Mouse (Mus musculus): ENCODE measurements at regions not wholly inside any gene's neighbourhood (a gene's known extent, or its start where the extent isn't known, plus 50 kb on each side); places are given as distances from the start of the nearest gene placed in this dataset.
"Not testable (repeated sequence)": the region's sequence is repeated elsewhere in the genome, so short reads cannot be mapped to it uniquely, and the experiment has no call there.

- no peaks in the 10 kb centered on the region for H3K27me3 ChIP-seq (replicated peaks)
- H3K4me1 ChIP-seq: no peaks in the 10 kb centered on the region
- H3K4me3 ChIP-seq: no peak overlapping the region
- ATAC-seq: no peak
- no peak overlapping the region for H3K9ac ChIP-seq
- H3K36me3 ChIP-seq: no peaks in the 10 kb centered on the region
- H3K9me3 ChIP-seq (replicated peaks): no peaks in the 10 kb centered on the region
- 36% methylated on average over 1 of the region's 1 CpGs for WGBS (ENCODE audit: insufficient replicate concordance)
- H3K27ac ChIP-seq: no peak overlapping the region
- no peak overlapping the region for H3K4me2 ChIP-seq
Measured at GRCm38 (mm10) chr12:113413996-113414395, 75.3 kb upstream of the Adam6b start.

- no peak for ATAC-seq
- H3K27ac ChIP-seq: no peak overlapping the region
- WGBS (ENCODE audit: insufficient replicate concordance): 42% methylated on average over 1 of the region's 1 CpGs
Measured at GRCm38 (mm10) chr12:113417521-113417920, 71.8 kb upstream of the Adam6b start.

GRCm38 (mm10) chr12:113418731-113419402 is 70.4 kb upstream of the Adam6b start:
- no peaks in the 10 kb centered on the region for H3K4me1 ChIP-seq
- H3K4me3 ChIP-seq: no peak overlapping the region
- no peak overlapping the region for H3K27ac ChIP-seq
- H3K9ac ChIP-seq: no peak overlapping the region
- no peak overlapping the region for H3K4me2 ChIP-seq
- WGBS (ENCODE audit: insufficient replicate concordance): 68% methylated on average over 5 of the region's 5 CpGs
- ATAC-seq: no peak
- H3K36me3 ChIP-seq: no peaks in the 10 kb centered on the region
- no peaks in the 10 kb centered on the region for H3K9me3 ChIP-seq (replicated peaks)
- no peaks in the 10 kb centered on the region for H3K27me3 ChIP-seq (replicated peaks)

More at GRCm38 (mm10) chr12:113417521-113417920, 71.8 kb upstream of the Adam6b start:
- Histone ChIP-seq H3K9me3 (replicated peaks) (no peaks in the 10 kb centered on the region), H3K4me1 (no peaks in the 10 kb centered on the region), H3K36me3 (no peaks in the 10 kb centered on the region), H3K4me2 (no peak overlapping the region), H3K9ac (no peak overlapping the region), H3K27me3 (replicated peaks) (no peaks in the 10 kb centered on the region), H3K4me3 (no peak overlapping the region)

GRCm38 (mm10) chr12:113420721-113421305 is 68.5 kb upstream of the Adam6b start:
- Histone ChIP-seq H3K9ac (no peak overlapping the region), H3K27me3 (replicated peaks) (no peaks in the 10 kb centered on the region), H3K9me3 (replicated peaks) (no peaks in the 10 kb centered on the region), H3K4me3 (no peak overlapping the region), H3K27ac (no peak overlapping the region), H3K4me1 (no peaks in the 10 kb centered on the region), H3K4me2 (no peak overlapping the region), H3K36me3 (no peaks in the 10 kb centered on the region)
- 62% methylated on average over 9 of the region's 9 CpGs for WGBS (ENCODE audit: insufficient replicate concordance)
- ATAC-seq: no peak

GRCm38 (mm10) chr12:113421716-113422595 is 67.4 kb upstream of the Adam6b start:
- H3K4me3 ChIP-seq: no peak overlapping the region
- H3K27me3 ChIP-seq (replicated peaks): no peaks in the 10 kb centered on the region
- no peaks in the 10 kb centered on the region for H3K9me3 ChIP-seq (replicated peaks)
- H3K36me3 ChIP-seq: no peaks in the 10 kb centered on the region
- H3K4me1 ChIP-seq: no peaks in the 10 kb centered on the region
- ATAC-seq: no peak
- H3K27ac ChIP-seq: no peak overlapping the region
- H3K9ac ChIP-seq: no peak overlapping the region
- 64% methylated on average over 16 of the region's 16 CpGs for WGBS (ENCODE audit: insufficient replicate concordance)
- no peak overlapping the region for H3K4me2 ChIP-seq

- H3K4me2 ChIP-seq: no peak overlapping the region
- no peak overlapping the region for H3K4me3 ChIP-seq
- H3K9ac ChIP-seq: no peak overlapping the region
- H3K27me3 ChIP-seq (replicated peaks): no peaks in the 10 kb centered on the region
- H3K27ac ChIP-seq: no peak overlapping the region
- no peaks in the 10 kb centered on the region for H3K9me3 ChIP-seq (replicated peaks)
- WGBS (ENCODE audit: insufficient replicate concordance): 53% methylated on average over 5 of the region's 5 CpGs
- no peaks in the 10 kb centered on the region for H3K36me3 ChIP-seq
- ATAC-seq: no peak
- no peaks in the 10 kb centered on the region for H3K4me1 ChIP-seq
Measured at GRCm38 (mm10) chr12:113422736-113423254, 66.5 kb upstream of the Adam6b start.

GRCm38 (mm10) chr12:113423736-113424597 is 65.3 kb upstream of the Adam6b start:
- Histone ChIP-seq H3K27ac (no peak overlapping the region), H3K27me3 (replicated peaks) (no peaks in the 10 kb centered on the region), H3K9me3 (replicated peaks) (no peaks in the 10 kb centered on the region), H3K4me1 (no peaks in the 10 kb centered on the region), H3K9ac (no peak overlapping the region), H3K4me2 (no peak overlapping the region), H3K4me3 (no peak overlapping the region), H3K36me3 (no peaks in the 10 kb centered on the region)
- 75% methylated on average over 6 of the region's 6 CpGs for WGBS (ENCODE audit: insufficient replicate concordance)
- no peak for ATAC-seq

- ATAC-seq; H3K4me3 ChIP-seq; H3K36me3 ChIP-seq; H3K9me3 ChIP-seq (replicated peaks); H3K9ac ChIP-seq; H3K4me2 ChIP-seq; H3K27me3 ChIP-seq (replicated peaks); H3K4me1 ChIP-seq; H3K27ac ChIP-seq: not testable (repeated sequence)
Measured at GRCm38 (mm10) chr12:113424598-113425208, 64.6 kb upstream of the Adam6b start.

- ATAC-seq: no peak
- H3K36me3 ChIP-seq: no peaks in the 10 kb centered on the region
- H3K9ac ChIP-seq: no peak overlapping the region
- WGBS (ENCODE audit: insufficient replicate concordance): 58% methylated on average over 8 of the region's 8 CpGs
- no peak overlapping the region for H3K27ac ChIP-seq
- H3K4me1 ChIP-seq: no peaks in the 10 kb centered on the region
- no peak overlapping the region for H3K4me2 ChIP-seq
- H3K9me3 ChIP-seq (replicated peaks): no peaks in the 10 kb centered on the region
- no peaks in the 10 kb centered on the region for H3K27me3 ChIP-seq (replicated peaks)
- no peak overlapping the region for H3K4me3 ChIP-seq
Measured at GRCm38 (mm10) chr12:113425209-113426070, 63.9 kb upstream of the Adam6b start.

- Histone ChIP-seq H3K27me3 (replicated peaks) (no peaks in the 10 kb centered on the region), H3K4me1 (no peaks in the 10 kb centered on the region), H3K4me3 (no peak overlapping the region), H3K9ac (no peak overlapping the region), H3K36me3 (no peaks in the 10 kb centered on the region), H3K4me2 (no peak overlapping the region), H3K9me3 (replicated peaks) (no peaks in the 10 kb centered on the region), H3K27ac (no peak overlapping the region)
- WGBS (ENCODE audit: insufficient replicate concordance): 68% methylated on average over 4 of the region's 4 CpGs
- no peak for ATAC-seq
Measured at GRCm38 (mm10) chr12:113426636-113427035, 62.7 kb upstream of the Adam6b start.
